Comparison of ENCODE assay signal across 18 mouse cellular contexts in the genomic region with DNA sequence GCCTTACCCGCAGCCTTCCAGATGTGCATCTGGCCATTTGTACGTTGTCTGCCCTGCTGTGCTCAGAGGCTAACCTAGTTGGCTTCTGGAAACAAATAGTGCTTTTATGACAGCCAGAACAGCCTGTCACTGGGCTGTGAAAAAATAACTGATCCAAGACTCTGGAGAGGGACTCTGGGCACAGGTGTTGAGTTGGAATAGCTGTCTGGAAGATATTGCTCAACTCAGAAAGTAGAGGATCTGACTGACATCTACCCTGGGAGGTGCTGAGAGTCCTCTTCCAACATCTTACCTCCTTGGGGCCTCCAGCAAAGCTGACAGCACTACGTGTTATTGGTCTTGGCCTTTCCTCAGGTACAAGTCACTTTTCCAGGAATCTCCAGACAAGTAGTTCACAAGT. TPM values are rescaled to one million over a fixed set of nuclear protein-coding genes. Genes with fewer than 3 reads are reported as not detected.
A peak's percentile ranks its signal among the peaks of the same experiment; 100 is the strongest.
DNase-seq lines count a peak whose midpoint lies in the region; ATAC-seq and TF ChIP-seq lines count a peak whose summit lies in the region.
"Had no signal": no experiment of that assay in that cellular context is flagged by ENCODE, and none has a peak within 500 bp of the region (broad histone marks: within the 10 kb centered on the region; RNA-seq: fewer than 3 reads in every experiment).

No protein-coding gene starts in this region.

- no peak overlapping the region for H3K4me2 ChIP-seq in forebrain, embryonic 13.5 days
- no peak overlapping the region for H3K4me2 ChIP-seq in forebrain, postnatal 0 days (ENCODE audit: low read depth)
- H3K4me2 ChIP-seq in heart, embryonic 16.5 days (ENCODE audit: low read depth, low read length) = no peak overlapping the region
- H3K4me2 ChIP-seq in kidney, postnatal 0 days (ENCODE audit: low read length) = no peak overlapping the region
- no peak overlapping the region for H3K4me2 ChIP-seq in kidney, embryonic 14.5 days (replicated peaks; ENCODE audit: low read depth, low read length)
- H3K4me2 ChIP-seq: embryonic facial prominence, embryonic 12.5 days; heart, embryonic 15.5 days; lung, embryonic 15.5 days; midbrain, embryonic 12.5 days; stomach, embryonic 15.5 days had no signal

- H3K4me3 ChIP-seq in forebrain, embryonic 13.5 days = no peak overlapping the region
- no peak overlapping the region for H3K4me3 ChIP-seq in forebrain, postnatal 0 days (ENCODE audit: low read depth, low read length)
- no peak overlapping the region for H3K4me3 ChIP-seq in heart, embryonic 16.5 days (ENCODE audit: low read length)
- H3K4me3 ChIP-seq in kidney, postnatal 0 days (replicated peaks; ENCODE audit: low read depth, low read length) = no peak overlapping the region
- H3K4me3 ChIP-seq in kidney, embryonic 14.5 days (ENCODE audit: low read length) = no peak overlapping the region
- H3K4me3 ChIP-seq: embryonic facial prominence, embryonic 12.5 days; heart, embryonic 15.5 days; lung, embryonic 15.5 days; midbrain, embryonic 12.5 days; stomach, embryonic 15.5 days had no signal

- peaks cover 15% of the 10 kb centered on the region; the same call in 1 of the 2 replicates for H3K36me3 ChIP-seq in forebrain, embryonic 13.5 days (ENCODE audit: poor library complexity, severe bottlenecking)
- H3K36me3 ChIP-seq in forebrain, postnatal 0 days (ENCODE audit: insufficient read depth) = peaks cover 6% of the 10 kb centered on the region; the same call in 1 of the 2 replicates
- H3K36me3 ChIP-seq in heart, embryonic 16.5 days (ENCODE audit: control insufficient read depth, insufficient read depth) = peaks cover under 1% of the 10 kb centered on the region; the same call in 1 of the 2 replicates
- peaks cover 12% of the 10 kb centered on the region; the same call in 1 of the 2 replicates for H3K36me3 ChIP-seq in kidney, postnatal 0 days (ENCODE audit: insufficient read depth, low read length)
- peaks cover 4% of the 10 kb centered on the region; the same call in 1 of the 2 replicates for H3K36me3 ChIP-seq in kidney, embryonic 14.5 days (ENCODE audit: control insufficient read depth, insufficient read depth, low read length)
- H3K36me3 ChIP-seq: lung, embryonic 15.5 days had no signal

- DNase-seq in forebrain, postnatal 0 days = no peak
- DNase-seq in heart, adult 18-20 months = no peak
- no peak for DNase-seq in kidney, postnatal 0 days (ENCODE audit: low spot score)
- peak; percentile 89 for DNase-seq in fat pad, adult 2 months (ENCODE audit: extremely low read depth, low read depth, low spot score)
- no peak for DNase-seq in urinary bladder, postnatal 10 days (ENCODE audit: low spot score)
- DNase-seq: thymus, adult 2 months had no signal

- H3K27ac ChIP-seq in forebrain, embryonic 13.5 days = peak overlapping the region; percentile 45
- H3K27ac ChIP-seq in forebrain, postnatal 0 days (ENCODE audit: low read depth, low read length) = no peak overlapping the region
- peak overlapping the region; percentile 45 for H3K27ac ChIP-seq in heart, embryonic 16.5 days (ENCODE audit: low read length)
- H3K27ac ChIP-seq in kidney, postnatal 0 days = 0 out of 2 replicates have a peak overlapping the region, but pooled peaks have one; percentile 31
- no peak overlapping the region for H3K27ac ChIP-seq in kidney, embryonic 14.5 days (ENCODE audit: low read depth, low read length)
- H3K27ac ChIP-seq: embryonic facial prominence, embryonic 12.5 days; liver, embryonic 14.5 days; macrophage; midbrain, embryonic 12.5 days; stomach, embryonic 15.5 days had no signal

- TF ChIP-seq CTCF in forebrain, postnatal 0 days (IDR thresholded peaks at IDR 0.05; ENCODE audit: low read depth) = no peak
- TF ChIP-seq CTCF in kidney, postnatal 0 days (IDR thresholded peaks at IDR 0.05; ENCODE audit: low read depth) = no peak

- no peaks in the 10 kb centered on the region for H3K27me3 ChIP-seq in forebrain, embryonic 13.5 days
- no peaks in the 10 kb centered on the region for H3K27me3 ChIP-seq in forebrain, postnatal 0 days (ENCODE audit: insufficient read depth, low read length)
- no peaks in the 10 kb centered on the region for H3K27me3 ChIP-seq in heart, embryonic 16.5 days (ENCODE audit: control insufficient read depth, insufficient read depth, low read length)
- no peaks in the 10 kb centered on the region for H3K27me3 ChIP-seq in kidney, postnatal 0 days (ENCODE audit: insufficient read depth, low read length)
- no peaks in the 10 kb centered on the region for H3K27me3 ChIP-seq in kidney, embryonic 14.5 days (ENCODE audit: control insufficient read depth, insufficient read depth, low read length)
- H3K27me3 ChIP-seq: embryonic facial prominence, embryonic 12.5 days; heart, embryonic 15.5 days; lung, embryonic 15.5 days; midbrain, embryonic 12.5 days; Patski; stomach, embryonic 15.5 days had no signal

- no peak for ATAC-seq in forebrain, embryonic 13.5 days
- ATAC-seq in forebrain, postnatal 0 days = no peak
- ATAC-seq in heart, embryonic 16.5 days (replicated peaks; ENCODE audit: extremely low read depth, insufficient read depth, low FRiP score) = no peak
- ATAC-seq in kidney, postnatal 0 days (replicated peaks; ENCODE audit: low FRiP score, low read depth) = no peak
- ATAC-seq in kidney, embryonic 14.5 days (ENCODE audit: low FRiP score, low TSS enrichment) = no peak
- ATAC-seq: CD4-positive, CD25-positive, alpha-beta regulatory T cell, adult 4 months; Patski had no signal

- 81% methylated on average over 3 of the region's 3 CpGs for WGBS in forebrain, embryonic 13.5 days
- WGBS in forebrain, postnatal 0 days = 75% methylated on average over 3 of the region's 3 CpGs
- 77% methylated on average over 3 of the region's 3 CpGs for WGBS in heart, embryonic 16.5 days
- 74% methylated on average over 3 of the region's 3 CpGs for WGBS in kidney, postnatal 0 days
- 78% methylated on average over 3 of the region's 3 CpGs for WGBS in kidney, embryonic 14.5 days

- no peak overlapping the region for H3K9ac ChIP-seq in forebrain, embryonic 13.5 days
- no peak overlapping the region for H3K9ac ChIP-seq in forebrain, postnatal 0 days
- no peak overlapping the region for H3K9ac ChIP-seq in heart, embryonic 16.5 days (ENCODE audit: low read length)
- no peak overlapping the region for H3K9ac ChIP-seq in kidney, postnatal 0 days (ENCODE audit: low read depth, low read length)
- H3K9ac ChIP-seq in kidney, embryonic 14.5 days (ENCODE audit: low read depth, low read length) = no peak overlapping the region
- H3K9ac ChIP-seq: embryonic facial prominence, embryonic 12.5 days; heart, embryonic 15.5 days; liver, embryonic 14.5 days; lung, embryonic 15.5 days; midbrain, embryonic 12.5 days; stomach, embryonic 15.5 days had no signal

- peaks cover 27% of the 10 kb centered on the region for H3K4me1 ChIP-seq in forebrain, embryonic 13.5 days
- H3K4me1 ChIP-seq in forebrain, postnatal 0 days (ENCODE audit: insufficient read depth) = peaks cover 8% of the 10 kb centered on the region; the same call in 1 of the 2 replicates
- H3K4me1 ChIP-seq in heart, embryonic 16.5 days (ENCODE audit: control insufficient read depth, insufficient read depth, low read length) = peaks cover 42% of the 10 kb centered on the region
- H3K4me1 ChIP-seq in kidney, postnatal 0 days (replicated peaks; ENCODE audit: insufficient read depth, low read length) = no peaks in the 10 kb centered on the region
- H3K4me1 ChIP-seq in kidney, embryonic 14.5 days (ENCODE audit: control insufficient read depth, insufficient read depth, low read length) = peaks cover 5% of the 10 kb centered on the region; the same call in 1 of the 2 replicates
- H3K4me1 ChIP-seq: stomach, embryonic 15.5 days had no signal

- no peaks in the 10 kb centered on the region for H3K9me3 ChIP-seq in forebrain, embryonic 13.5 days (replicated peaks)
- no peaks in the 10 kb centered on the region for H3K9me3 ChIP-seq in forebrain, postnatal 0 days (ENCODE audit: low read length)
- no peaks in the 10 kb centered on the region for H3K9me3 ChIP-seq in heart, embryonic 16.5 days (replicated peaks; ENCODE audit: control insufficient read depth, low read length)
- no peaks in the 10 kb centered on the region for H3K9me3 ChIP-seq in kidney, postnatal 0 days (replicated peaks; ENCODE audit: low read length)
- no peaks in the 10 kb centered on the region for H3K9me3 ChIP-seq in kidney, embryonic 14.5 days (ENCODE audit: control insufficient read depth, low read length)
- H3K9me3 ChIP-seq: embryonic facial prominence, embryonic 12.5 days; heart, embryonic 15.5 days; lung, embryonic 15.5 days; midbrain, embryonic 12.5 days; stomach, embryonic 15.5 days had no signal

RNA-seq across cellular contexts. Expression of gene Srebf1, which starts 33.3 kb away (rescaled TPM):
- polyA plus RNA-seq in forebrain, embryonic 13.5 days (2015; fragmentation: Nextera tagmentation; extraction: Ambion mirVana) = 52.1 and 56.7 TPM in 2 replicates
- total RNA-seq in forebrain, postnatal 0 days (2014; rRNA removed) = 56.2 and 70.7 TPM in 2 replicates
- 28.9 and 32.8 TPM in 2 replicates for polyA plus RNA-seq in forebrain, postnatal 0 days (2015; fragmentation: Nextera tagmentation; extraction: Ambion mirVana)
- polyA plus RNA-seq in heart, embryonic 16.5 days (2015; fragmentation: Nextera tagmentation; extraction: Ambion mirVana) = 36.1 and 47.0 TPM in 2 replicates
- total RNA-seq in heart, adult 18-20 months (2021) = 10 to 100 TPM; 25.7 to 36.6 TPM
- polyA plus RNA-seq in kidney, postnatal 0 days (2015; fragmentation: Nextera tagmentation; extraction: Ambion mirVana) = 44.4 and 50.6 TPM in 2 replicates
- polyA plus RNA-seq in kidney, embryonic 14.5 days (2014; fragmentation: Nextera tagmentation; extraction: Ambion mirVana) = 58.8 and 60.1 TPM in 2 replicates

Comparison
In these comparisons a context has a peak if more than half of its experiments do, and no peak if none do; other contexts are left out.
1. H3K27ac ChIP-seq: peak in forebrain, embryonic 13.5 days (single experiment), heart, embryonic 16.5 days (single experiment) and kidney, postnatal 0 days (single experiment); none in forebrain, postnatal 0 days (single experiment) and kidney, embryonic 14.5 days (single experiment).